ENCODE assay signal across 18 mouse cellular contexts in the genomic region with DNA sequence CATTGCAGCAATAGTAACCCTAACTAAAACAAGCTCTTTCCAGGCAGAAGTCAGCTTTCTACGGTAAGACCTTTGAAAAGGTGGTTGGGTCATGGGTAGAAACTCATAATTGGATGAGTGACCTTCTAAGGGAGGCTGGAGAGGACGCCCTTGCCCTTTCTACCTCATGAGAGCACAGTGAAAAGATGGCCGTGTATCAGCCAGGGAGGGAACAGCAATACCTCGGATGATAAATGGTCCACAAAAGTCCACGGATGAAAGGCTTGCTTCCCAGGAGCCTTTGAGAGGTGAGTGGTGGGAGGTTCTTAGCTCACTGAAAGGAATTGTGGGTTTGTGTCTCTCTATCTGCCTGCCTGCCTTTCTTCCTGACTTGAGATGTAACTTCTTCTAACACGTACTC. TPM values are rescaled to one million over a fixed set of nuclear protein-coding genes. Genes with fewer than 3 reads are reported as not detected.
A peak's percentile ranks its signal among the peaks of the same experiment; 100 is the strongest.
DNase-seq lines count a peak whose midpoint lies in the region; ATAC-seq and TF ChIP-seq lines count a peak whose summit lies in the region.
"Had no signal": no experiment of that assay in that cellular context is flagged by ENCODE, and none has a peak within 500 bp of the region (broad histone marks: within the 10 kb centered on the region; RNA-seq: fewer than 3 reads in every experiment).

No protein-coding gene starts in this region.

- H3K27me3 ChIP-seq in forebrain, embryonic 11.5 days (ENCODE audit: control insufficient read depth, insufficient read depth, low read length): no peaks in the 10 kb centered on the region
- no peaks in the 10 kb centered on the region for H3K27me3 ChIP-seq in forebrain, embryonic 12.5 days
- H3K27me3 ChIP-seq in heart, embryonic 10.5 days (ENCODE audit: insufficient read depth, poor library complexity, severe bottlenecking): peaks cover 14% of the 10 kb centered on the region; the same call in 1 of the 2 replicates
- no peaks in the 10 kb centered on the region for H3K27me3 ChIP-seq in heart, embryonic 11.5 days (ENCODE audit: control insufficient read depth, insufficient read depth, low read length)
- H3K27me3 ChIP-seq in stomach, postnatal 0 days (ENCODE audit: control insufficient read depth, insufficient read depth, low read length): no peaks in the 10 kb centered on the region
- H3K27me3 ChIP-seq: embryonic facial prominence, embryonic 12.5 days; forebrain, embryonic 13.5 days; forebrain, embryonic 15.5 days had no signal

- H3K4me2 ChIP-seq in forebrain, embryonic 11.5 days (ENCODE audit: low read depth, low read length, severe bottlenecking): no peak overlapping the region
- H3K4me2 ChIP-seq in forebrain, embryonic 12.5 days: no peak overlapping the region
- H3K4me2 ChIP-seq in heart, embryonic 11.5 days: no peak overlapping the region
- no peak overlapping the region for H3K4me2 ChIP-seq in stomach, postnatal 0 days (replicated peaks; ENCODE audit: low read depth)
- H3K4me2 ChIP-seq: embryonic facial prominence, embryonic 12.5 days; forebrain, embryonic 13.5 days; forebrain, embryonic 15.5 days had no signal

- H3K9me3 ChIP-seq in forebrain, embryonic 11.5 days (ENCODE audit: control insufficient read depth, low read length): no peaks in the 10 kb centered on the region
- no peaks in the 10 kb centered on the region for H3K9me3 ChIP-seq in forebrain, embryonic 12.5 days
- no peaks in the 10 kb centered on the region for H3K9me3 ChIP-seq in heart, embryonic 10.5 days
- no peaks in the 10 kb centered on the region for H3K9me3 ChIP-seq in heart, embryonic 11.5 days (replicated peaks; ENCODE audit: control insufficient read depth, low read length)
- no peaks in the 10 kb centered on the region for H3K9me3 ChIP-seq in stomach, postnatal 0 days (ENCODE audit: control insufficient read depth, low read length)
- H3K9me3 ChIP-seq: embryonic facial prominence, embryonic 10.5 days; embryonic facial prominence, embryonic 12.5 days; forebrain, embryonic 13.5 days; forebrain, embryonic 15.5 days had no signal

- no peaks in the 10 kb centered on the region for H3K4me1 ChIP-seq in forebrain, embryonic 11.5 days (replicated peaks; ENCODE audit: control insufficient read depth, insufficient read depth, low read length)
- H3K4me1 ChIP-seq in forebrain, embryonic 12.5 days: peaks cover 8% of the 10 kb centered on the region; the same call in 1 of the 2 replicates
- peaks cover 10% of the 10 kb centered on the region for H3K4me1 ChIP-seq in heart, embryonic 10.5 days
- H3K4me1 ChIP-seq in heart, embryonic 11.5 days (ENCODE audit: control insufficient read depth, insufficient read depth, low read length): peaks cover 8% of the 10 kb centered on the region; the same call in 1 of the 2 replicates
- no peaks in the 10 kb centered on the region for H3K4me1 ChIP-seq in stomach, postnatal 0 days (replicated peaks; ENCODE audit: control insufficient read depth, insufficient read depth)
- H3K4me1 ChIP-seq: embryonic facial prominence, embryonic 12.5 days; forebrain, embryonic 15.5 days had no signal

- H3K36me3 ChIP-seq in forebrain, embryonic 11.5 days (ENCODE audit: control insufficient read depth, insufficient read depth, low read length): no peaks in the 10 kb centered on the region
- no peaks in the 10 kb centered on the region for H3K36me3 ChIP-seq in forebrain, embryonic 12.5 days (replicated peaks)
- no peaks in the 10 kb centered on the region for H3K36me3 ChIP-seq in heart, embryonic 10.5 days
- no peaks in the 10 kb centered on the region; the same call in 1 of the 2 replicates for H3K36me3 ChIP-seq in heart, embryonic 11.5 days (ENCODE audit: control insufficient read depth, insufficient read depth, low read length)
- H3K36me3 ChIP-seq in stomach, postnatal 0 days (ENCODE audit: control insufficient read depth, insufficient read depth, low read length): no peaks in the 10 kb centered on the region
- H3K36me3 ChIP-seq: embryonic facial prominence, embryonic 10.5 days; embryonic facial prominence, embryonic 12.5 days; forebrain, embryonic 15.5 days had no signal

- peak; percentile 7 for DNase-seq in forebrain, embryonic 11.5 days (ENCODE audit: low spot score)
- peak; percentile 52 for DNase-seq in heart, embryonic 10.5 days (ENCODE audit: low spot score)
- peak; percentile 3 for DNase-seq in stomach, postnatal 0 days (ENCODE audit: low spot score)
- DNase-seq in adrenal gland, postnatal 36 days: no peak
- DNase-seq: adrenal gland, adult 2 months; adrenal gland, postnatal 10 days; adrenal gland, postnatal 25 days; cerebellum, adult 18-20 months; cerebellum, adult 8-10 months; cerebellum, adult 9-11 months; cerebellum, postnatal 14 days; forebrain, postnatal 0 days had no signal

- no peak for ATAC-seq in forebrain, embryonic 11.5 days (replicated peaks; ENCODE audit: low FRiP score)
- no peak for ATAC-seq in forebrain, embryonic 12.5 days (ENCODE audit: low FRiP score)
- ATAC-seq in heart, embryonic 11.5 days (replicated peaks; ENCODE audit: insufficient number of reproducible peaks, low FRiP score, low TSS enrichment): no peak
- no peak for ATAC-seq in stomach, postnatal 0 days (ENCODE audit: low FRiP score, low TSS enrichment)
- ATAC-seq: forebrain, embryonic 13.5 days; forebrain, embryonic 15.5 days; forebrain, postnatal 0 days had no signal

- no peak for TF ChIP-seq EP300 in stomach, postnatal 0 days (optimal IDR thresholded peaks at IDR 0.05)

- 88% methylated on average over 6 of the region's 6 CpGs for WGBS in forebrain, embryonic 11.5 days
- 88% methylated on average over 6 of the region's 6 CpGs for WGBS in forebrain, embryonic 12.5 days
- 88% methylated on average over 6 of the region's 6 CpGs for WGBS in heart, embryonic 10.5 days
- WGBS in heart, embryonic 11.5 days (ENCODE audit: insufficient replicate concordance): 85% methylated on average over 6 of the region's 6 CpGs
- 83% methylated on average over 6 of the region's 6 CpGs for WGBS in stomach, postnatal 0 days

- H3K9ac ChIP-seq in forebrain, embryonic 11.5 days (ENCODE audit: low read length): no peak overlapping the region
- H3K9ac ChIP-seq in forebrain, embryonic 12.5 days: no peak overlapping the region
- no peak overlapping the region for H3K9ac ChIP-seq in heart, embryonic 11.5 days (ENCODE audit: low read depth, low read length)
- H3K9ac ChIP-seq in stomach, postnatal 0 days (ENCODE audit: low read length): no peak overlapping the region
- H3K9ac ChIP-seq: embryonic facial prominence, embryonic 12.5 days; forebrain, embryonic 13.5 days; forebrain, embryonic 15.5 days; forebrain, postnatal 0 days had no signal

- H3K4me3 ChIP-seq in forebrain, embryonic 11.5 days (ENCODE audit: low read depth, low read length): no peak overlapping the region
- H3K4me3 ChIP-seq in forebrain, embryonic 12.5 days (replicated peaks): no peak overlapping the region
- no peak overlapping the region for H3K4me3 ChIP-seq in heart, embryonic 10.5 days
- H3K4me3 ChIP-seq in heart, embryonic 11.5 days (ENCODE audit: low read depth, low read length): no peak overlapping the region
- no peak overlapping the region for H3K4me3 ChIP-seq in stomach, postnatal 0 days (ENCODE audit: low read depth, low read length)
- H3K4me3 ChIP-seq: embryonic facial prominence, embryonic 10.5 days; embryonic facial prominence, embryonic 12.5 days; forebrain, embryonic 13.5 days; forebrain, embryonic 15.5 days had no signal

- no peak for TF ChIP-seq CTCF in stomach, postnatal 0 days (IDR thresholded peaks at IDR 0.05; ENCODE audit: low read depth)

- H3K27ac ChIP-seq in forebrain, embryonic 11.5 days (ENCODE audit: low read depth, low read length): no peak overlapping the region
- no peak overlapping the region for H3K27ac ChIP-seq in forebrain, embryonic 12.5 days
- no peak overlapping the region for H3K27ac ChIP-seq in heart, embryonic 10.5 days
- no peak overlapping the region for H3K27ac ChIP-seq in heart, embryonic 11.5 days (ENCODE audit: low read depth, low read length)
- H3K27ac ChIP-seq in stomach, postnatal 0 days (replicated peaks): no peak overlapping the region
- H3K27ac ChIP-seq: embryonic facial prominence, embryonic 10.5 days; embryonic facial prominence, embryonic 12.5 days; forebrain, embryonic 13.5 days; forebrain, embryonic 15.5 days had no signal

RNA-seq across cellular contexts. Expression of a gene that starts 18.1 kb away (rescaled TPM):
- polyA plus RNA-seq in forebrain, embryonic 11.5 days (2014; fragmentation: Nextera tagmentation; extraction: Ambion mirVana): 44.1 and 44.6 TPM in 2 replicates
- polyA plus RNA-seq in forebrain, embryonic 12.5 days (2016; fragmentation: Nextera tagmentation; extraction: Ambion mirVana): 35.4 and 36.4 TPM in 2 replicates
- polyA plus RNA-seq in heart, embryonic 10.5 days (2016; fragmentation: Nextera tagmentation; extraction: Ambion mirVana): 47.3 and 53.4 TPM in 2 replicates
- polyA plus RNA-seq in heart, embryonic 11.5 days (2014; fragmentation: Nextera tagmentation; extraction: Ambion mirVana): 35.1 and 39.2 TPM in 2 replicates
- polyA plus RNA-seq in stomach, postnatal 0 days (2015; fragmentation: Nextera tagmentation; extraction: Ambion mirVana): 14.6 and 15.3 TPM in 2 replicates
- total RNA-seq in adrenal gland, postnatal 36 days (2021): 10 to 100 TPM; 14.0 to 21.1 TPM

RNA-seq across cellular contexts. Expression of a gene that starts 21.2 kb away (rescaled TPM):
- polyA plus RNA-seq in forebrain, embryonic 11.5 days (2014; fragmentation: Nextera tagmentation; extraction: Ambion mirVana): 4.7 and 4.8 TPM in 2 replicates
- 4.3 and 5.2 TPM in 2 replicates for polyA plus RNA-seq in forebrain, embryonic 12.5 days (2016; fragmentation: Nextera tagmentation; extraction: Ambion mirVana)
- 4.1 and 4.6 TPM in 2 replicates for polyA plus RNA-seq in heart, embryonic 10.5 days (2016; fragmentation: Nextera tagmentation; extraction: Ambion mirVana)
- polyA plus RNA-seq in heart, embryonic 11.5 days (2014; fragmentation: Nextera tagmentation; extraction: Ambion mirVana): 3.6 and 3.8 TPM in 2 replicates
- 2.0 TPM in 2 replicates for polyA plus RNA-seq in stomach, postnatal 0 days (2015; fragmentation: Nextera tagmentation; extraction: Ambion mirVana)
- 10 to 100 TPM in 1 of 2 experiments, 1 to 10 TPM in 1; 7.8 to 11.3 TPM for total RNA-seq in adrenal gland, postnatal 36 days (2021)

RNA-seq across cellular contexts. Expression of a gene that starts 21.5 kb away (rescaled TPM):
- 2.8 and 2.9 TPM in 2 replicates for polyA plus RNA-seq in forebrain, embryonic 11.5 days (2014; fragmentation: Nextera tagmentation; extraction: Ambion mirVana)
- 3.0 and 3.3 TPM in 2 replicates for polyA plus RNA-seq in forebrain, embryonic 12.5 days (2016; fragmentation: Nextera tagmentation; extraction: Ambion mirVana)
- 1.1 and 2.3 TPM in 2 replicates for polyA plus RNA-seq in heart, embryonic 10.5 days (2016; fragmentation: Nextera tagmentation; extraction: Ambion mirVana)
- 1.3 and 1.7 TPM in 2 replicates for polyA plus RNA-seq in heart, embryonic 11.5 days (2014; fragmentation: Nextera tagmentation; extraction: Ambion mirVana)
- 0.53 and 0.62 TPM in 2 replicates for polyA plus RNA-seq in stomach, postnatal 0 days (2015; fragmentation: Nextera tagmentation; extraction: Ambion mirVana)
- 1 to 10 TPM; 4.9 to 8.7 TPM for total RNA-seq in adrenal gland, postnatal 36 days (2021)

RNA-seq across cellular contexts. Expression of a gene that starts 46.4 kb away (rescaled TPM):
- polyA plus RNA-seq in forebrain, embryonic 11.5 days (2014; fragmentation: Nextera tagmentation; extraction: Ambion mirVana): 307 and 339 TPM in 2 replicates
- polyA plus RNA-seq in forebrain, embryonic 12.5 days (2016; fragmentation: Nextera tagmentation; extraction: Ambion mirVana): 392 and 393 TPM in 2 replicates
- 380 and 484 TPM in 2 replicates for polyA plus RNA-seq in heart, embryonic 10.5 days (2016; fragmentation: Nextera tagmentation; extraction: Ambion mirVana)
- 502 and 505 TPM in 2 replicates for polyA plus RNA-seq in heart, embryonic 11.5 days (2014; fragmentation: Nextera tagmentation; extraction: Ambion mirVana)
- polyA plus RNA-seq in stomach, postnatal 0 days (2015; fragmentation: Nextera tagmentation; extraction: Ambion mirVana): 415 and 439 TPM in 2 replicates
- 100 to 1,000 TPM; 306 to 313 TPM for total RNA-seq in adrenal gland, postnatal 36 days (2021)

Comparison
In these comparisons a context has a peak if more than half of its experiments do, and no peak if none do; other contexts are left out.
1. DNase-seq: peak in forebrain, embryonic 11.5 days (single experiment), heart, embryonic 10.5 days (single experiment) and stomach, postnatal 0 days (single experiment); none in adrenal gland, postnatal 36 days (0 of 2).